Mouse (Mus musculus): ENCODE results near the gene Tpst2. TPM values are rescaled to one million over a fixed set of nuclear protein-coding genes. Genes with fewer than 3 reads are reported as not detected.

Gene Tpst2
- 10 to 100 TPM; 84.1 to 87.1 TPM for total RNA-seq (2023)

GRCm38 (mm10) chr5:112276267-112276873 is at the start of gene Tpst2:
Gene Tpst2 (plus strand): TSS chr5:112276691.

DNA sequence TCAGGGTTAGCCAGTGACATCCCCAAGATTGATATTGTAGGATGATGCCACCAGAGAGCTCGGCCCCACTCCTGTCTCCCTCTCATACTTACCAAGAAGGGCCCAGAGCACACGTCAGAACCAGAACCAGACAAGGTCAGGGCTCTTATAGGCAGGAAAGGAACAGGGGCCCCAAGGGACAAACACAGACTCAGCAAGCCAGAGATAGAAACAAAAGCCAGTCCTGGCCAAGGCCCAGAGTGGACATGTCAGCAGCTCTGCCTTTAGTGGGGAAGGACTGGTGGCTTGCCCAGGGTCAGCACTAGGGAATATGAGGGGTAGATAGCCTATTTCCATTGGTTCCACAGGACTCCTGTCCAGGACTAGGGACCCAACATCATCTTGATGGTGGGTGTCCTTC is 24.1 kb upstream of the Tpst2 start, which contains the start of gene Cryba4:
Gene Cryba4 (minus strand): TSS at position 119 of the 400 bp plus-strand sequence.

GRCm38 (mm10) chr5:112255426-112255825 is 21.1 kb upstream of the Tpst2 start, which contains the start of gene Crybb1:
Gene Crybb1 (plus strand): TSS chr5:112255815.

DNA sequence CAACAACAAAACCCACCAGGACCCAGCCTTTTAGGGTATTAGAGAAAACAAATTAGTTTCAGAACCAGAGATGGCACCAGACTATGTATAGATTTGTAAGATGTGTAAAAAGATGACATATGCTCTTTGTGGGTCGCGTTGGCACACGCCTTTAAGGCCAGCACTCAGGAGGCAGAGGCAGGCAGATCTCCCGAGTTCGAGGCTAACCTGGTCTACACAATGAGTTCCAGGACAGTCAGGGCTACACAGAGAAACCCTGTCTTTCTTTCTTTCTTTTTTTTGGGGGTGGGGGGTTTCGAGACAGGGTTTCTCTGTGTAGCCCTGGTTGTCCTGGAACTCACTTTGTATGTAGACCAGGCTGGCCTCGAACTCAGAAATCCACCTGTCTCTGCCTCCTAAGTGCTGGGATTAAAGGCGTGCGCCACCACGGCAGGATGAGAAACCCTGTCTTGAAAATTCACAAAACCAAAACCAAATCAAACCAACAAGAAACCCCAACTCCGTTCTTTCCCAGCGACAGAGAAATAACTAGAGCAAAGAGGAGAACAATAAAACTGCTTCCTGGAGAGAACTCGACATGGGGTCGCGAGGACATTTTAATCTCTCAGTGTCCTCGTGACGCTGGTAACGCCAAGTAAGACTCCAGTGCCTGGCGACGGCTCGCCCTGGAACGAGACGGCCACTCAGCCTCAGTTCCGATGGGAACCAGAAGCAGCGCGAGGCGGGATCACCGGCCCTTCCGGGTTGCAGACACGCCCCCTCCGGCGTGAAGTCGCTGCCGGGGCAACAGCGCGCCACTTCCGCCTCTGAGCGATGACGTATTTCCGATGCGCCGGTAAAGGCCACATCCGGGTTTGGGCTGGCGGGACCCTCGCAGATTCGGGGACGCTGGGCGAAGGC is 49.3 kb downstream of the Tpst2 start, which contains the start of gene Tfip11:
Gene Tfip11 (plus strand): TSS at position 813 of the 900 bp plus-strand sequence.

GRCm38 (mm10) chr5:112342463-112343204 is 66.1 kb downstream of the Tpst2 start, which contains the start of the genes Srrd and Hps4:
Gene Srrd (minus strand): TSS chr5:112343040.
Gene Hps4 (plus strand): TSS chr5:112343083.

DNA sequence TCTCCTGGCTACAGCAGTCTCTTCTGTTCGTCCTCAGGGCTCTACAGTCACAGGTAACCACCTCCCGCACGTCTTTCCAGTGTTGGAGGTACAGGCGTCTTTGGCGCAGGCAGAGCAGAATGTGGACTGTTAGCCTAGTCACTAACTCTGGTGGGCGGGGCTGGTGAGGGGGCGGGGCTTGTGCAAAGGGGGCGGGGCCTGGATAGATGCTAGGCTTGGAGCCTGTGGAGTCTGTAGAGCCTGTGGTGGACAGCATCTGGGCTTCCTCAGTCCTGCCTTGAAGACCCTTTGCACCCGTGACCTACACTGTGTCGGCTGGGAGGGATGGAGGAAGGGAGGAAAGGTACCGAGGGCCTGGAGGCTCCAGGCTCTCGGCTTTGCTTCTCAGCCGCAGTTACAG is 79.4 kb downstream of the Tpst2 start, which contains the start of gene Gm6583:
Gene Gm6583 (minus strand): TSS at position 124 of the 400 bp plus-strand sequence.

Other genes starting within 250 kb of the Tpst2 start
- 1 to 10 TPM in 1 of 2 experiments, not detected in 1; 1.0 TPM for gene Cryba4, start 24.2 kb upstream of the Tpst2 start, total RNA-seq (2023)
- gene Crybb1, start 20.9 kb upstream of the Tpst2 start, total RNA-seq (2023) = not detected
- gene Tfip11, start 49.7 kb downstream of the Tpst2 start, total RNA-seq (2023) = 100 to 1,000 TPM in 1 of 2 experiments, 10 to 100 TPM in 1; 99.5 to 111 TPM
- gene Srrd, start 66.3 kb downstream of the Tpst2 start, total RNA-seq (2023) = 10 to 100 TPM; 44.3 to 46.5 TPM
- 10 to 100 TPM; 36.3 to 38.0 TPM for gene Hps4, start 66.4 kb downstream of the Tpst2 start, total RNA-seq (2023)
- gene Gm6583, start 79.3 kb downstream of the Tpst2 start, total RNA-seq (2023) = not detected
- not detected for gene Asphd2, start 118.2 kb downstream of the Tpst2 start, total RNA-seq (2023)
- gene Gm6588, start 172.7 kb downstream of the Tpst2 start, total RNA-seq (2023) = not detected

All from B cell, adult 67 days (primary cell).